Mouse (Mus musculus) gonadal fat pad, adult 2 months (tissue): ENCODE data around the gene Ganab. TPM values are rescaled to one million over a fixed set of nuclear protein-coding genes. Genes with fewer than 3 reads are reported as not detected.

ENCODE experiments used
- polyA plus RNA-seq: library from polyadenylated mRNA; depleted of rRNA; stranded (reverse); fragments of >200 nt; gene quantifications from 2 replicates; pipeline ENCODE4 v1.2.3, GENCODE M21; 2012; rRNA removed

Ganab gene
- polyA plus RNA-seq, 1 experiment, result 134 TPM

Other genes with a start within 250 kb of the Ganab start
- gene Chrm1, start 234.3 kb upstream of the Ganab start, polyA plus RNA-seq, result 0.12 and 0.25 TPM in 2 replicates
- gene Slc3a2, start 174.7 kb upstream of the Ganab start, polyA plus RNA-seq, result 393 and 456 TPM in 2 replicates
- gene Wdr74, start 162.2 kb upstream of the Ganab start, polyA plus RNA-seq, result 30.1 and 32.2 TPM in 2 replicates
- gene 1700092M07Rik, start 157.4 kb upstream of the Ganab start, polyA plus RNA-seq, result 2.3 and 2.5 TPM in 2 replicates
- gene Stx5a, start 156.7 kb upstream of the Ganab start, polyA plus RNA-seq, result 95.3 and 118 TPM in 2 replicates
- 96.6 and 113 TPM in 2 replicates for gene Nxf1, start 141.0 kb upstream of the Ganab start, polyA plus RNA-seq
- gene Tmem223, start 127.1 kb upstream of the Ganab start, polyA plus RNA-seq, result 183 and 249 TPM in 2 replicates
- gene Tmem179b, start 123.6 kb upstream of the Ganab start, polyA plus RNA-seq, result 112 and 134 TPM in 2 replicates
- 17.4 and 19.6 TPM in 2 replicates for gene Taf6l, start 111.7 kb upstream of the Ganab start, polyA plus RNA-seq
- gene Polr2g, start 99.5 kb upstream of the Ganab start, polyA plus RNA-seq, result 88.3 and 105 TPM in 2 replicates
- gene Zbtb3, start 95.5 kb upstream of the Ganab start, polyA plus RNA-seq, result 2.4 and 2.9 TPM in 2 replicates
- gene Ttc9c, start 78.7 kb upstream of the Ganab start, polyA plus RNA-seq, result 22.7 and 23.1 TPM in 2 replicates
- 19.0 and 35.0 TPM in 2 replicates for gene Hnrnpul2, start 78.1 kb upstream of the Ganab start, polyA plus RNA-seq
- 0.57 and 9.1 TPM in 2 replicates for gene AC129217.1, start 68.3 kb upstream of the Ganab start, polyA plus RNA-seq
- gene Bscl2, start 60.6 kb upstream of the Ganab start, polyA plus RNA-seq, result 306 and 363 TPM in 2 replicates
- gene Gng3, start 58.9 kb upstream of the Ganab start, polyA plus RNA-seq, result 0.43 and 0.46 TPM in 2 replicates
- gene Lrrn4cl, start 47.3 kb upstream of the Ganab start, polyA plus RNA-seq, result 6.9 and 8.7 TPM in 2 replicates
- gene Ubxn1, start 26.6 kb upstream of the Ganab start, polyA plus RNA-seq, result 88.9 and 91.5 TPM in 2 replicates
- 37.9 and 50.6 TPM in 2 replicates for gene Uqcc3, start 17.1 kb upstream of the Ganab start, polyA plus RNA-seq
- 2.5 and 3.0 TPM in 2 replicates for gene Lbhd1, start 14.3 kb upstream of the Ganab start, polyA plus RNA-seq
- not detected in 2 replicates for gene Gm49403, start 14.1 kb upstream of the Ganab start, polyA plus RNA-seq
- 23.6 and 25.6 TPM in 2 replicates for gene 1810009A15Rik, start 9.2 kb upstream of the Ganab start, polyA plus RNA-seq
- not detected in 2 replicates for gene Gm49416, start 9.1 kb upstream of the Ganab start, polyA plus RNA-seq
- 18.3 and 18.5 TPM in 2 replicates for gene Ints5, start 5.1 kb upstream of the Ganab start, polyA plus RNA-seq
- gene B3gat3, start 22.3 kb downstream of the Ganab start, polyA plus RNA-seq, result 83.8 and 88.2 TPM in 2 replicates
- 9.6 and 11.7 TPM in 2 replicates for gene Rom1, start 31.3 kb downstream of the Ganab start, polyA plus RNA-seq
- gene Eml3, start 31.5 kb downstream of the Ganab start, polyA plus RNA-seq, result 42.4 and 50.5 TPM in 2 replicates
- 21.9 and 35.1 TPM in 2 replicates for gene Mta2, start 43.8 kb downstream of the Ganab start, polyA plus RNA-seq
- 19.1 and 20.7 TPM in 2 replicates for gene Tut1, start 55.8 kb downstream of the Ganab start, polyA plus RNA-seq
- gene Eef1g, start 69.0 kb downstream of the Ganab start, polyA plus RNA-seq, result 295 and 302 TPM in 2 replicates
- 53.6 and 56.8 TPM in 2 replicates for gene Ahnak, start 91.2 kb downstream of the Ganab start, polyA plus RNA-seq
- 4.0 and 6.9 TPM in 2 replicates for gene Scgb1a1, start 189.9 kb downstream of the Ganab start, polyA plus RNA-seq
- gene Asrgl1, start 237.6 kb downstream of the Ganab start, polyA plus RNA-seq, result 3.5 and 6.4 TPM in 2 replicates